Mouse (Mus musculus): Measurements from ENCODE around the gene Nrp2.

Gene Nrp2

GRCm38 (mm10) chr1:62720727-62721705 is 17.9 kb downstream of the Nrp2 start:
- in situ Hi-C loops (cut with MboI; ENCODE audit: unreplicated experiment in 2 of 2): no loop called here

GRCm38 (mm10) chr1:62721706-62722187 is 18.7 kb downstream of the Nrp2 start:
- in situ Hi-C loops (cut with MboI; ENCODE audit: unreplicated experiment in 2 of 2): no loop called here

- in situ Hi-C loops (cut with MboI; ENCODE audit: unreplicated experiment in 2 of 2): no loop called here
These were observed 19.4 kb downstream of the Nrp2 start for GRCm38 (mm10) chr1:62722526-62722925.

- in situ Hi-C loops (cut with MboI; ENCODE audit: unreplicated experiment in 2 of 2): no loop called here
These were observed 20.8 kb downstream of the Nrp2 start for GRCm38 (mm10) chr1:62723891-62724290.

- in situ Hi-C loops (cut with MboI; ENCODE audit: unreplicated experiment in 2 of 2): no loop called here
These were observed 21.5 kb downstream of the Nrp2 start for GRCm38 (mm10) chr1:62724461-62725021.

GRCm38 (mm10) chr1:62725032-62725678 is 22.1 kb downstream of the Nrp2 start:
- in situ Hi-C loops (cut with MboI; ENCODE audit: unreplicated experiment in 2 of 2): no loop called here

GRCm38 (mm10) chr1:62727191-62727590 is 24.1 kb downstream of the Nrp2 start:
- in situ Hi-C loops (cut with MboI; ENCODE audit: unreplicated experiment in 2 of 2): no loop called here

GRCm38 (mm10) chr1:62728421-62728820 is 25.3 kb downstream of the Nrp2 start:
- in situ Hi-C loops (cut with MboI; ENCODE audit: unreplicated experiment in 2 of 2): no loop called here

- in situ Hi-C loops (cut with MboI; ENCODE audit: unreplicated experiment in 2 of 2): no loop called here
These were observed 25.8 kb downstream of the Nrp2 start for GRCm38 (mm10) chr1:62728926-62729325.

GRCm38 (mm10) chr1:62729345-62730150 is 26.5 kb downstream of the Nrp2 start:
- in situ Hi-C loops (cut with MboI; ENCODE audit: unreplicated experiment in 2 of 2): no loop called here

- in situ Hi-C loops (cut with MboI; ENCODE audit: unreplicated experiment in 2 of 2): no loop called here
These were observed 29.0 kb downstream of the Nrp2 start for GRCm38 (mm10) chr1:62732036-62732435.

- in situ Hi-C loops (cut with MboI; ENCODE audit: unreplicated experiment in 2 of 2): no loop called here
These were observed 31.4 kb downstream of the Nrp2 start for GRCm38 (mm10) chr1:62734420-62734931.

- in situ Hi-C loops (cut with MboI; ENCODE audit: unreplicated experiment in 2 of 2): no loop called here
These were observed 31.9 kb downstream of the Nrp2 start for GRCm38 (mm10) chr1:62734980-62735379.

GRCm38 (mm10) chr1:62735835-62736234 is 32.8 kb downstream of the Nrp2 start:
- in situ Hi-C loops (cut with MboI; ENCODE audit: unreplicated experiment in 2 of 2): no loop called here

- in situ Hi-C loops (cut with MboI; ENCODE audit: unreplicated experiment in 2 of 2): no loop called here
These were observed 33.4 kb downstream of the Nrp2 start for GRCm38 (mm10) chr1:62736455-62737012.

GRCm38 (mm10) chr1:62738165-62738564 is 35.1 kb downstream of the Nrp2 start:
- in situ Hi-C loops (cut with MboI; ENCODE audit: unreplicated experiment in 2 of 2): no loop called here

- in situ Hi-C loops (cut with MboI; ENCODE audit: unreplicated experiment in 2 of 2): no loop called here
These were observed 39.0 kb downstream of the Nrp2 start for GRCm38 (mm10) chr1:62742092-62742491.

- in situ Hi-C loops (cut with MboI; ENCODE audit: unreplicated experiment in 2 of 2): no loop called here
These were observed 40.1 kb downstream of the Nrp2 start for GRCm38 (mm10) chr1:62743064-62743694.

GRCm38 (mm10) chr1:62745889-62746288 is 42.8 kb downstream of the Nrp2 start:
- in situ Hi-C loops (cut with MboI; ENCODE audit: unreplicated experiment in 2 of 2): no loop called here

Data from v-Abl transformed pro-B cells (cell line).